ENCODE assay signal across 8 mouse cellular contexts in genomic region chr14:48421996-48422395, GRCm38 (mm10). TPM values are rescaled to one million over a fixed set of nuclear protein-coding genes. Genes with fewer than 3 reads are reported as not detected.
DNase-seq lines count a peak whose midpoint lies in the region; ATAC-seq and TF ChIP-seq lines count a peak whose summit lies in the region.

No protein-coding gene starts in this region.

- no peaks in the 10 kb centered on the region for H3K36me3 ChIP-seq in embryonic facial prominence, embryonic 15.5 days
- no peaks in the 10 kb centered on the region for H3K36me3 ChIP-seq in hindbrain, embryonic 14.5 days (replicated peaks; ENCODE audit: control insufficient read depth, insufficient read depth)
- H3K36me3 ChIP-seq in liver, embryonic 16.5 days (ENCODE audit: control insufficient read depth, insufficient read depth), result no peaks in the 10 kb centered on the region
- no peaks in the 10 kb centered on the region for H3K36me3 ChIP-seq in neural tube, embryonic 11.5 days (ENCODE audit: control insufficient read depth, insufficient read depth, low read length)
- H3K36me3 ChIP-seq in forebrain, postnatal 0 days (ENCODE audit: insufficient read depth), result no peaks in the 10 kb centered on the region

- H3K4me2 ChIP-seq in embryonic facial prominence, embryonic 15.5 days (replicated peaks), result peak overlapping the region; percentile 27
- peak overlapping the region; percentile 22; the same call in 1 of the 2 replicates for H3K4me2 ChIP-seq in hindbrain, embryonic 14.5 days (replicated peaks)
- H3K4me2 ChIP-seq in liver, embryonic 16.5 days (ENCODE audit: low read depth, low read length), result 0 out of 2 replicates have a peak overlapping the region, but pooled peaks have one; percentile 15
- H3K4me2 ChIP-seq in neural tube, embryonic 11.5 days (ENCODE audit: low read depth), result peak overlapping the region; percentile 22; the same call in 1 of the 2 replicates
- H3K4me2 ChIP-seq in forebrain, postnatal 0 days (ENCODE audit: low read depth), result no peak overlapping the region

- H3K27ac ChIP-seq in embryonic facial prominence, embryonic 15.5 days (replicated peaks), result no peak overlapping the region
- H3K27ac ChIP-seq in hindbrain, embryonic 14.5 days, result no peak overlapping the region
- no peak overlapping the region for H3K27ac ChIP-seq in liver, embryonic 16.5 days (ENCODE audit: low read length)
- no peak overlapping the region for H3K27ac ChIP-seq in neural tube, embryonic 11.5 days (ENCODE audit: low read depth, low read length)
- no peak overlapping the region for H3K27ac ChIP-seq in forebrain, postnatal 0 days (ENCODE audit: low read depth, low read length)

- no peaks in the 10 kb centered on the region for H3K27me3 ChIP-seq in embryonic facial prominence, embryonic 15.5 days
- H3K27me3 ChIP-seq in hindbrain, embryonic 14.5 days (ENCODE audit: control insufficient read depth, insufficient read depth, low read length), result no peaks in the 10 kb centered on the region
- no peaks in the 10 kb centered on the region for H3K27me3 ChIP-seq in liver, embryonic 16.5 days (ENCODE audit: control insufficient read depth, insufficient read depth, low read depth, low read length)
- H3K27me3 ChIP-seq in neural tube, embryonic 11.5 days (ENCODE audit: control insufficient read depth, insufficient read depth, low read length), result no peaks in the 10 kb centered on the region
- H3K27me3 ChIP-seq in forebrain, postnatal 0 days (ENCODE audit: insufficient read depth, low read length), result peaks cover 45% of the 10 kb centered on the region

- no peak for TF ChIP-seq CTCF in forebrain, postnatal 0 days (IDR thresholded peaks at IDR 0.05; ENCODE audit: low read depth)

- H3K4me1 ChIP-seq in embryonic facial prominence, embryonic 15.5 days, result 0 out of 2 replicates have a peak, but pooled peaks cover 8% of the 10 kb centered on the region
- peaks cover 4% of the 10 kb centered on the region; the same call in 1 of the 2 replicates for H3K4me1 ChIP-seq in hindbrain, embryonic 14.5 days (replicated peaks; ENCODE audit: control insufficient read depth, insufficient read depth, low read length)
- H3K4me1 ChIP-seq in liver, embryonic 16.5 days (ENCODE audit: control insufficient read depth, low read depth, low read length), result no peaks in the 10 kb centered on the region
- no peaks in the 10 kb centered on the region for H3K4me1 ChIP-seq in neural tube, embryonic 11.5 days (ENCODE audit: control insufficient read depth, insufficient read depth, low read length)
- no peaks in the 10 kb centered on the region for H3K4me1 ChIP-seq in forebrain, postnatal 0 days (ENCODE audit: insufficient read depth)

- no peak overlapping the region for H3K4me3 ChIP-seq in embryonic facial prominence, embryonic 15.5 days (replicated peaks)
- no peak overlapping the region for H3K4me3 ChIP-seq in hindbrain, embryonic 14.5 days (replicated peaks; ENCODE audit: low read length)
- no peak overlapping the region for H3K4me3 ChIP-seq in liver, embryonic 16.5 days (ENCODE audit: low read depth, low read length)
- no peak overlapping the region for H3K4me3 ChIP-seq in neural tube, embryonic 11.5 days (ENCODE audit: low read depth, low read length)
- no peak overlapping the region for H3K4me3 ChIP-seq in forebrain, postnatal 0 days (ENCODE audit: low read depth, low read length)

- DNase-seq in A20 (ENCODE audit: low read depth, low spot score), result peak; percentile 35
- DNase-seq in hindbrain, embryonic 14.5 days (ENCODE audit: low spot score), result no peak
- DNase-seq in neural tube, embryonic 11.5 days (ENCODE audit: low spot score), result no peak
- no peak for DNase-seq in cerebellum, adult 11-12 months
- no peak for DNase-seq in forebrain, postnatal 0 days

- no peak overlapping the region for H3K9ac ChIP-seq in embryonic facial prominence, embryonic 15.5 days
- no peak overlapping the region for H3K9ac ChIP-seq in hindbrain, embryonic 14.5 days
- no peak overlapping the region for H3K9ac ChIP-seq in liver, embryonic 16.5 days (ENCODE audit: low read depth, low read length)
- H3K9ac ChIP-seq in neural tube, embryonic 11.5 days (ENCODE audit: low read length), result no peak overlapping the region
- H3K9ac ChIP-seq in forebrain, postnatal 0 days, result no peak overlapping the region

- 14% methylated on average over 6 of the region's 6 CpGs for WGBS in embryonic facial prominence, embryonic 15.5 days
- WGBS in hindbrain, embryonic 14.5 days, result 19% methylated on average over 6 of the region's 6 CpGs
- WGBS in liver, embryonic 16.5 days (ENCODE audit: insufficient replicate concordance), result 4% methylated on average over 6 of the region's 6 CpGs
- WGBS in neural tube, embryonic 11.5 days, result 22% methylated on average over 6 of the region's 6 CpGs
- WGBS in forebrain, postnatal 0 days, result 38% methylated on average over 6 of the region's 6 CpGs

- H3K9me3 ChIP-seq in embryonic facial prominence, embryonic 15.5 days (replicated peaks), result no peaks in the 10 kb centered on the region
- H3K9me3 ChIP-seq in hindbrain, embryonic 14.5 days (ENCODE audit: control insufficient read depth, low read length), result no peaks in the 10 kb centered on the region
- H3K9me3 ChIP-seq in liver, embryonic 16.5 days (replicated peaks; ENCODE audit: control insufficient read depth, low read length), result no peaks in the 10 kb centered on the region
- H3K9me3 ChIP-seq in neural tube, embryonic 11.5 days (ENCODE audit: control insufficient read depth, low read length), result no peaks in the 10 kb centered on the region
- no peaks in the 10 kb centered on the region for H3K9me3 ChIP-seq in forebrain, postnatal 0 days (ENCODE audit: low read length)

- peak; percentile 95 for ATAC-seq in CD4-positive, CD25-positive, alpha-beta regulatory T cell, adult 4 months
- ATAC-seq in embryonic facial prominence, embryonic 15.5 days (ENCODE audit: insufficient number of reproducible peaks, low FRiP score, low TSS enrichment, low read depth), result no peak
- no peak for ATAC-seq in hindbrain, embryonic 14.5 days (ENCODE audit: low FRiP score)
- 0 out of 2 replicates have a peak, but pooled peaks have one; percentile 9 for ATAC-seq in liver, embryonic 16.5 days (ENCODE audit: low read depth)
- ATAC-seq in neural tube, embryonic 11.5 days (ENCODE audit: insufficient read depth, low FRiP score, low TSS enrichment), result no peak
- ATAC-seq in forebrain, postnatal 0 days, result no peak

RNA-seq across cellular contexts. Expression of gene Tmem260, which starts 23.9 kb away (rescaled TPM):
- 10 to 100 TPM; 13.3 to 15.8 TPM for polyA plus RNA-seq in CD4-positive, CD25-positive, alpha-beta regulatory T cell, adult 4 months (2017; shearing (Covaris generic))
- 20.8 and 22.9 TPM in 2 replicates for polyA plus RNA-seq in embryonic facial prominence, embryonic 15.5 days (2015; fragmentation: Nextera tagmentation; extraction: Ambion mirVana)
- polyA plus RNA-seq in hindbrain, embryonic 14.5 days (2014; fragmentation: Nextera tagmentation; extraction: Ambion mirVana), result 20.4 TPM in 2 replicates
- polyA plus RNA-seq in liver, embryonic 16.5 days (2015; fragmentation: Nextera tagmentation; extraction: Ambion mirVana), result 5.8 and 6.4 TPM in 2 replicates
- 24.8 and 25.3 TPM in 2 replicates for polyA plus RNA-seq in neural tube, embryonic 11.5 days (2014; fragmentation: Nextera tagmentation; extraction: Ambion mirVana)
- 10.2 and 20.6 TPM in 2 replicates for total RNA-seq in forebrain, postnatal 0 days (2014; rRNA removed)
- 7.0 and 10.0 TPM in 2 replicates for polyA plus RNA-seq in forebrain, postnatal 0 days (2015; fragmentation: Nextera tagmentation; extraction: Ambion mirVana)

Comparison
In these comparisons a context has a peak if more than half of its experiments do, and no peak if none do; other contexts are left out.
1. ATAC-seq: peak in CD4-positive, CD25-positive, alpha-beta regulatory T cell, adult 4 months (single experiment) and liver, embryonic 16.5 days (single experiment); none in embryonic facial prominence, embryonic 15.5 days (single experiment), hindbrain, embryonic 14.5 days (single experiment), neural tube, embryonic 11.5 days (single experiment) and forebrain, postnatal 0 days (single experiment).